Mouse (Mus musculus) adrenal gland, adult (tissue): Measurements from ENCODE around the gene Rpsa.

Source experiments
- DNase-seq, 2 experiments: peaks; one replicate each; pipeline ENCODE4 v3.0.0; 2022 to 2023; ENCODE audit warnings: low spot score in 1 of 2; ENCODE audit not compliant: inconsistent age in 2 of 2

The Rpsa gene

GRCm38 (mm10) chr9:120112472-120112871 lies 15.0 kb upstream of the Rpsa start:
- DNase-seq: peak in 1 of 2 experiments; percentile 2

GRCm38 (mm10) chr9:120113456-120113855 lies 14.0 kb upstream of the Rpsa start:
- DNase-seq: no peak

- no peak for DNase-seq
These were observed 13.3 kb upstream of the Rpsa start for GRCm38 (mm10) chr9:120114051-120114788.

GRCm38 (mm10) chr9:120114789-120115151 lies 12.7 kb upstream of the Rpsa start:
- DNase-seq: no peak

- peak in 1 of 2 experiments; percentile 54 for DNase-seq
These were observed 11.9 kb upstream of the Rpsa start for GRCm38 (mm10) chr9:120115580-120115979.

GRCm38 (mm10) chr9:120116184-120116624 lies 11.3 kb upstream of the Rpsa start:
- DNase-seq: no peak

GRCm38 (mm10) chr9:120118212-120118611 lies 9.3 kb upstream of the Rpsa start:
- DNase-seq: no peak

- no peak for DNase-seq
These were observed 7.0 kb upstream of the Rpsa start for GRCm38 (mm10) chr9:120120503-120120902.

GRCm38 (mm10) chr9:120126868-120127267 lies 621 bp upstream of the Rpsa start:
- DNase-seq: peak in 1 of 2 experiments; percentile 47

GRCm38 (mm10) chr9:120129276-120129675 lies 1.8 kb downstream of the Rpsa start:
- DNase-seq: no peak

GRCm38 (mm10) chr9:120131784-120132288 lies 4.3 kb downstream of the Rpsa start:
- no peak for DNase-seq

GRCm38 (mm10) chr9:120132980-120133754 lies 5.7 kb downstream of the Rpsa start:
- no peak for DNase-seq

GRCm38 (mm10) chr9:120133755-120134475 lies 6.4 kb downstream of the Rpsa start:
- no peak for DNase-seq

GRCm38 (mm10) chr9:120134529-120135160 lies 7.2 kb downstream of the Rpsa start:
- no peak for DNase-seq

GRCm38 (mm10) chr9:120135454-120135853 lies 8.0 kb downstream of the Rpsa start:
- no peak for DNase-seq

GRCm38 (mm10) chr9:120140652-120141051 lies 13.2 kb downstream of the Rpsa start:
- DNase-seq: peak; percentile 69 to 90

- no peak for DNase-seq
These were observed 17.0 kb downstream of the Rpsa start for GRCm38 (mm10) chr9:120144474-120144873.

GRCm38 (mm10) chr9:120149222-120149828 lies 21.8 kb downstream of the Rpsa start, which contains the start of gene Mobp:
Gene Mobp, plus strand, starts transcription at chr9:120149707.
- no peak for DNase-seq

- DNase-seq: no peak
These were observed 23.7 kb downstream of the Rpsa start for GRCm38 (mm10) chr9:120151152-120151551.

- no peak for DNase-seq
These were observed 24.5 kb downstream of the Rpsa start for GRCm38 (mm10) chr9:120151906-120152399.
